Mouse (Mus musculus) neural tube, embryonic 15.5 days (tissue): ENCODE data around the gene Nek7. TPM values are rescaled to one million over a fixed set of nuclear protein-coding genes. Genes with fewer than 3 reads are reported as not detected.

Experiments
- ATAC-seq: fragments of 200-750 bp; cut with Nextera tagmentation; 2 replicates; pipeline ENCODE4 v1.8.0; 2017; ENCODE audit warnings: mild to moderate bottlenecking, moderate TSS enrichment, moderate library complexity; ENCODE audit not compliant: low FRiP score
- H3K27ac ChIP-seq: fragments of 300-500 bp; sonication (generic); replicated peaks from 2 replicates; pipeline ENCODE4 v1.5.1; 2015; ENCODE audit warnings: mild to moderate bottlenecking, inconsistent platforms
- H3K27me3 ChIP-seq: fragments of 300-500 bp; sonication (generic); replicated peaks from 2 replicates; pipeline ENCODE4 v1.6.1; 2015; ENCODE audit warnings: inconsistent platforms
- H3K36me3 ChIP-seq: fragments of 300-500 bp; sonication (generic); 2 replicates; pipeline ENCODE4 v1.6.1; 2015; ENCODE audit warnings: inconsistent platforms
- H3K4me1 ChIP-seq: fragments of 300-500 bp; sonication (generic); 2 replicates; pipeline ENCODE4 v1.6.1; 2015; ENCODE audit warnings: inconsistent platforms
- H3K4me2 ChIP-seq: fragments of 300-500 bp; sonication (generic); 2 replicates; pipeline ENCODE4 v1.6.1; 2015; ENCODE audit warnings: inconsistent platforms, mild to moderate bottlenecking, moderate library complexity
- H3K4me3 ChIP-seq: fragments of 300-500 bp; sonication (generic); replicated peaks from 2 replicates; pipeline ENCODE4 v1.5.1; 2015; ENCODE audit warnings: mild to moderate bottlenecking, inconsistent platforms
- H3K9ac ChIP-seq: fragments of 300-500 bp; sonication (generic); replicated peaks from 2 replicates; pipeline ENCODE4 v1.6.1; 2015; ENCODE audit warnings: mild to moderate bottlenecking, inconsistent platforms
- H3K9me3 ChIP-seq: fragments of 300-500 bp; sonication (generic); replicated peaks from 2 replicates; pipeline ENCODE4 v1.6.1; 2016; ENCODE audit warnings: inconsistent platforms
- WGBS: fragments of 180-500 bp; shearing (Covaris S2); methylation state at CpG from one replicate; pipeline ENCODE4 v1.1.7; 2015; ENCODE audit warnings: mixed read lengths; 5-methylcytosine and 5-hydroxymethylcytosine counted together
- polyA plus RNA-seq: library from polyadenylated mRNA; unstranded; fragments of >200 nt; fragmentation: Nextera tagmentation; extraction: Ambion mirVana; gene quantifications from 2 replicates; pipeline ENCODE4 v1.2.1, GENCODE M21; 2015

Gene Nek7
- polyA plus RNA-seq, 1 experiment from 2014 or later, result 10.8 TPM

DNA sequence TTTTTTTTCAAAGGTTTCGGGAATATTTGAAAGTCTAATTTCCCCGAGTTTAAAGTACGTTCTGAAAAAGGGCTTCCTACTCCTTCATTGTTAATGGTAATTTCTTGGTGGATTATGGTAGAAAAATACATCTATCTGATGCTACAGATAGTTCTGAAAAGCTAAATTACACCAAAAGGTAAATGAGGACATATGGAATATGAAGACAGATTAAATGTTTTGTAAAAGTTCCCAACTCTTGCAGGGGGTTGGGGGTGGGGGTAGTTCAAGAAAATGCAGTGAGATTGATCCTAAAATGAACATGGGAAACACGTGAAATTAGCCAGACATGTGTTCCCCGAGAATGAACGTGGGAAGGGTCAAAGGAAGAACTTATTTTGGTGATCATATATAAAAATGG is 119.2 kb downstream of the Nek7 start:
- Histone ChIP-seq H3K27me3 (no peaks in the 10 kb centered on the region), H3K36me3 (no peaks in the 10 kb centered on the region), H3K9me3 (no peaks in the 10 kb centered on the region), H3K4me3 (no peak overlapping the region), H3K9ac (no peak overlapping the region), H3K27ac (no peak overlapping the region), H3K4me1 (peaks cover 23% of the 10 kb centered on the region), H3K4me2 (peak overlapping the region; percentile 52; the same call in 1 of the 2 replicates)
- ATAC-seq, result no peak
- 40% methylated on average over 6 of the region's 6 CpGs for WGBS

DNA sequence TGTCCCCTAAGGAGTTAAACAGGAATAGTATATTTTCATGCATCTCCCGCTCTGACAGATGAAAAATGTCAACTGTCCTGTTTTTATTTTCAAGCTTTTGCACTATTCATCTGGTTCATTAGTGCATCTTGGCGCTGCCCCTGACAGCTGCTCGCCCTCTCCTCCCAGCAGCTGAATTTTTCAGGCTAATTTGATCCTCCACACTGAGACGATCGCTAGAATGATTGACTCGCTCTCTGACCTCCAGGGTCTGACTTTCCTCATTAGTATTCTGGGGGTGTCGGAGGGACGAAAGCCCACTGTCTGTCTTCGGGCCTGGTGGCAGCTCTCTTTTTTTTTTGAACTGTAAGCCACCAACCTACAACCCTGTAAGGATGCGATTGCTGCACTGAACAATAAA is 119.8 kb downstream of the Nek7 start:
- Histone ChIP-seq H3K4me3 (0 out of 2 replicates have a peak overlapping the region, but pooled peaks have one; percentile 10), H3K27me3 (no peaks in the 10 kb centered on the region), H3K4me2 (peak overlapping the region; percentile 52), H3K36me3 (no peaks in the 10 kb centered on the region), H3K27ac (no peak overlapping the region; the same call in 1 of the 2 replicates), H3K9ac (no peak overlapping the region), H3K4me1 (peaks cover 23% of the 10 kb centered on the region), H3K9me3 (no peaks in the 10 kb centered on the region)
- no peak for ATAC-seq
- WGBS, result 8% methylated on average over 10 of the region's 10 CpGs

DNA sequence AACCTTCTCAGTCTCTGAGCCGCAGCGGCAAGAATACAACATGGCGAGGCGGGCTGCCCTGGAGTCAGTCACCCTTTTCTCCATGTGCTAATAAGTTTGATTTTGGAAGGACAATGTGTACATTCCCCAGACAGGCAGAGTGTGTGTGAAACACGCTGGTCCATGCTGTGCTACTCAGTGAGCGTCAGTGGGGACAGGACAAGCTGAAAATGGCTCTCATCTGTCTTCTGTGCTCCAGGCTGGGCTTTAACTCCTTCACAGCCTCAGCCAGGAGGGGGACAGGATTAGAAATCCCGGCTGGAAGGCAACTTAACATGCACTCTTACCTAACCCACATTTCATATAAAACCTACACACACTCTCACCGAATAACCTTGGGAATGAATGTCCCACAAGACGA is 120.5 kb downstream of the Nek7 start:
- ATAC-seq, result peak; percentile 78
- WGBS, result 14% methylated on average over 9 of the region's 9 CpGs
- no peaks in the 10 kb centered on the region for H3K27me3 ChIP-seq
- peak overlapping the region; percentile 23; the same call in 1 of the 2 replicates for H3K27ac ChIP-seq
- H3K4me1 ChIP-seq, result peaks cover 23% of the 10 kb centered on the region
- H3K9me3 ChIP-seq, result no peaks in the 10 kb centered on the region
- 0 out of 2 replicates have a peak overlapping the region, but pooled peaks have one; percentile 7 for H3K9ac ChIP-seq
- H3K4me2 ChIP-seq, result peak overlapping the region; percentile 52
- H3K36me3 ChIP-seq, result no peaks in the 10 kb centered on the region
- peak overlapping the region; percentile 28 for H3K4me3 ChIP-seq

DNA sequence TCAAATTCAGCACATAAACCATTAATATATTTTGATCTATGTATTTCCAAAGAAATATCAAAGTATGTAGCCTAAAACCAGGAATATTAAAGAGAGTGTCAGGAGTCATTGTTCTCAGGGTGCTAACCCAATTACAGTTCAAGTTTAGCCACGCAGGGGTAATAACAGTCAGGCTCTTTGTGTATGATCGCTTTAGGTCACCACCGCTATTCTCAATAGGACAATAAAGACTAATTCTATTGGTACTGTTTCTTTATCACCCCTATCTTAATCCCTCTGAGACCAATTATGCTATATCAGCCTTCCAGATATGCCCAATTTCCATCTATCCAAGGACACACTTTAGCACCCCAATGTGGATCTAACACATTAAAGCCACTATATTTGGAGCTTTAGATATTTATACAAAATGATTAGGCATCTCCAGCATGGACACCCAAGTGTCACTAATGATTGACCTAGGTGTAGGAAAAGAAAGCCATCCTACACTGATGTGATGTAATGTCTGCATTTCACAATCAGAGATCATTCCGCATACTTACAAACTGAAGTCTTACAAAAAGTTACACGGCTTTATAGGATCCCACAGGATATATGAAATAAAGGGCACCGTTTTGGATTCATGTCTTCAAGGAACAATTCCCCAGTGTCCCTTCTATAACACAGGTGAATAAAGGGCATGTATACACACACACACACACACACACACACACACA is 128.4 kb downstream of the Nek7 start:
- WGBS, result 58% methylated on average over 6 of the region's 6 CpGs

DNA sequence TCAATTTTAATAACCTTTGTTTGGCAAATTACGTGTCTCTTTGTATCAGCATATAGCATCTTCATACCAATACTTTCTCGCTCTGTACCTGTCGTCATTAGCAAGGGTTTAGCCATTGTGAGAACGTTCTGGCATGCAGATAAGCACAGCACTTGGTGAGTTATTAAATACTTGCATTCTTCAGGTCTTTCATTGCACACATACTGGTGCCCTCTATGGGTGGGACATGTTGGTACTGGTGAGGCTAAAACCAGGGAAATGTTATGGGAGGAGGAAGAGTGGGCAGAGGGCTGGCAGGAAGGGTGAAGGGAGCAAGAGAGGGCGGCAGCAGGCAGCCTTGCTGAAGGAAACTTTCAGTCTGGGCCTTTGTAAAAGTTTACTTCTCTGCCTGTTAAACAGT is 132.4 kb downstream of the Nek7 start:
- Histone ChIP-seq H3K4me2 (no peak overlapping the region), H3K4me1 (no peaks in the 10 kb centered on the region), H3K36me3 (no peaks in the 10 kb centered on the region), H3K27me3 (no peaks in the 10 kb centered on the region), H3K9ac (no peak overlapping the region), H3K27ac (no peak overlapping the region), H3K4me3 (no peak overlapping the region), H3K9me3 (no peaks in the 10 kb centered on the region)
- WGBS, result 94% methylated on average over 5 of the region's 5 CpGs
- ATAC-seq, result no peak

More for the DNA sequence above, 128.4 kb downstream of the Nek7 start:
- no peaks in the 10 kb centered on the region for H3K9me3 ChIP-seq
- ATAC-seq, result no peak
- no peaks in the 10 kb centered on the region for H3K27me3 ChIP-seq
- H3K4me2 ChIP-seq, result no peak overlapping the region
- no peaks in the 10 kb centered on the region for H3K36me3 ChIP-seq
- H3K9ac ChIP-seq, result no peak overlapping the region
- H3K4me1 ChIP-seq, result 0 out of 2 replicates have a peak, but pooled peaks cover under 1% of the 10 kb centered on the region
- H3K27ac ChIP-seq, result no peak overlapping the region
- no peak overlapping the region for H3K4me3 ChIP-seq

DNA sequence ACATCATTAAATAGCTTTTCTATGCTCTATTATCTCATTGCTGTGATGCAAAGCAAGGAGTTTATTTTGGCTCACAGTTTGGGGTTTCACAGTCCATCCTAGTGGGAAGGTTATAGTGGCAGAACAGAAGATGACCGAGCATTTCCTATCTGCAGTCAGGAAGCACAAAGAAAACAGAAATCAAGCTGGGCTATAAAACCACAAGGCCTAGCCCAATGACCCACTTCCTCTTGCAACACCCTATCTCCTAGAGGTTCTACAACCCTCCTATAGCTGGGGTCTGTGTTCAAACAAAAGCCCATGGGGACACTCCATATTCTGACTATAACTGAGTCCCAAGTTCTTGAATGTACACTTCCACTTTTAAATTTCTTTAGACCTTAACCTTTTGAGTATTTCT is 139.2 kb downstream of the Nek7 start:
- no peak for ATAC-seq
- 90% methylated on average over 1 of the region's 1 CpGs for WGBS
- Histone ChIP-seq H3K9ac (no peak overlapping the region), H3K4me2 (no peak overlapping the region), H3K36me3 (no peaks in the 10 kb centered on the region), H3K9me3 (no peaks in the 10 kb centered on the region), H3K27me3 (no peaks in the 10 kb centered on the region), H3K27ac (no peak overlapping the region), H3K4me1 (no peaks in the 10 kb centered on the region), H3K4me3 (no peak overlapping the region)

DNA sequence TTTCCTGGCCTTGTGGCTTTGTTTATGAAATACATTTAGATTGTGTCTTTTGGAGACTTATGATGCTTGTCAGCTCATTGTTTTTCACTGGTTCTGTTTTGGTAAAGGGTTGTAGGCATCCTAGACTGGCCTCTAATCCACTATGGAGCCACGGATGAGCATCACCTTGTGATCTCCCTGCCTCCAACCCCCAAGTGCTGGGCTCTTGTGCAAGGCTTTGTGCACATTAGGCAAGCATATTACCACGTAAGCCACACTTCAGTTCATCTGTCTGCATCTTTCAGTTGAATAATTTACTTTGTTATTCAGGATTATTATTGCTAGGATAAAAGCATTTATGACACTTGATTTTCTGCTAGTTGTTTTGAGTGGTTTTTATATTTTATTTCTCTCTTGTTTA is 154.6 kb downstream of the Nek7 start:
- Histone ChIP-seq H3K27me3 (no peaks in the 10 kb centered on the region), H3K9ac (no peak overlapping the region), H3K9me3 (no peaks in the 10 kb centered on the region; the same call in 1 of the 2 replicates), H3K4me2 (no peak overlapping the region), H3K27ac (no peak overlapping the region), H3K36me3 (no peaks in the 10 kb centered on the region), H3K4me3 (no peak overlapping the region), H3K4me1 (no peaks in the 10 kb centered on the region)
- 76% methylated on average over 2 of the region's 2 CpGs for WGBS
- ATAC-seq, result no peak

DNA sequence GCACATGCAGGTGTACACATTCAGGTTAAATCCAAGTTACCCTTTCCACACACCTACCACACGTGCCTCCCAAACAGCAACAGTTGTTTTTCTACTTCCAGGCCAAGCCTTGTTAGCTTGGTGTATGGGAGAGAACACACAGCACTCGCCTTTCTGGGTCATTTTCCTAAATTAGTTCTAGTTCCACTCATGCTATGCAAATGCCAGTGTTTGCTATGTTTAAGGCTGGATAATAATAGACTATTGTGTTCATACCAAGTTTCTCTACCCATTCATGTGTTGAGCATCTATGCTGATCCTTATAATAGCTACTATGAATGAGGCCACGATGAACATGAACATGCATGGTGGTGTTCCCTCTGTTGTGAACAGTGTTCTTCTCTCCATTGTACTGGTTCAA is 158.5 kb downstream of the Nek7 start:
- H3K9ac ChIP-seq, result no peak overlapping the region
- 83% methylated on average over 3 of the region's 3 CpGs for WGBS
- no peaks in the 10 kb centered on the region for H3K36me3 ChIP-seq
- no peak overlapping the region for H3K27ac ChIP-seq
- H3K4me2 ChIP-seq, result no peak overlapping the region
- no peaks in the 10 kb centered on the region for H3K4me1 ChIP-seq
- H3K27me3 ChIP-seq, result no peaks in the 10 kb centered on the region
- ATAC-seq, result no peak
- H3K9me3 ChIP-seq, result no peaks in the 10 kb centered on the region; the same call in 1 of the 2 replicates
- H3K4me3 ChIP-seq, result no peak overlapping the region

DNA sequence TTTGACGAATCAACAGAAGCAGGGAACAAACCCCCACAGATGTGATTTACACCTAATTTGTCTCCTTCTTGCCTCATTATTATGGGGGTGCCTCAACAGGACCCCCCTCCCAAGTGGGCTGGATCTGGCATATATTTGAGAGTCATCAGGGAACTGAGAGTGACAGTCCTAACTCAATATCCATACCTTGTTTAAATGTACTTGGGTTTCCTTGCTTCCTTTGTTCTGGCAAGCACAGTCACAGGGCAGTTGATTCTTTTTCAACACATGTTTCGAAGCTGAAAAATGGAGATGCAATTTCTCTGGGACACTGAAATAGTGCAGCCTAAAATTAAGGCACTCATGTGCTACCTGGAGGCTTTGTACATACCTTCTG is 170.5 kb downstream of the Nek7 start:
- 76% methylated on average over 2 of the region's 2 CpGs for WGBS
- no peak for ATAC-seq
- Histone ChIP-seq H3K4me2 (peak overlapping the region; percentile 40; the same call in 1 of the 2 replicates), H3K4me1 (peaks cover 9% of the 10 kb centered on the region), H3K4me3 (no peak overlapping the region), H3K27me3 (no peaks in the 10 kb centered on the region), H3K36me3 (no peaks in the 10 kb centered on the region), H3K9me3 (no peaks in the 10 kb centered on the region), H3K9ac (no peak overlapping the region), H3K27ac (no peak overlapping the region)

DNA sequence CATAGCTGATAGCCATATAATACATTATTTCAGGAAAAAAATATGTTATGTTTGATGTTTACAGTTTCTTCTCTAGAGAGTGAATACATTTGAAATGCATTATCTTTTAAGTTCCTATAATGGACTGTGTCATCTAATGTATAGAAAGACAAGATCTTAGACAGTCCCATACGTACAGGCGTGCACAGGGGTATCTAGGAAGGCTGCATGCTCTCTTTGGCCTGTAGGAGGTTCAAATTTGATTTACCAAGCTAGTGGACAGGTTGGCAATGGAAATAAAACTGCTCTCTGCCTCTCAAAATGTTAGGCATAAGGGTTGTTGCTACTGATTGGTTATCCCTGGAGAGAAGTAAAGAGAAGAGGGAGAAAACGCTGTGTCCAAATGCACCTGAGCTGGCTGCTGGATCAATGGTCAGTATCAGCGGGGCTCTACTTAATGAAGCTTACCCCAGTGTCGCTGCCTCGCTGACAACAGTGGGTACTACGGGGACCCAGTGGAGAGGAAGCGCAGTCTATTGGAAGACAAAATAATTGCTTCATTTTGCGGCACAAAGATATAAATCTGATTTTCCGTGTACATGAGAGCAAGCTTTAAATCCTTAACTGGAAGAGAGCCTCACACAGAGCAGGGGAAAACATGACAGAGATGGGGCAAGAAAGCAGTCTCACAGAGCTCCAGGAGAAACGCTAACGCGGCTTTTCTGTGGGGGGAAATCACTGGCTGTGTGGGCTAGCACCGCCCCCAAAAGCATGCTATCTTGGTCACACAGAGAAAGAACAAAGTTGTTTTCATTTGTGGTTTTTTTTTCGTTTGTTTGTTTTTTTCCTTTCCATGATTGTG is 171.1 kb downstream of the Nek7 start:
- H3K9ac ChIP-seq, result 0 out of 2 replicates have a peak overlapping the region, but pooled peaks have one; percentile 11
- H3K4me1 ChIP-seq, result peaks cover 9% of the 10 kb centered on the region
- H3K9me3 ChIP-seq, result no peaks in the 10 kb centered on the region
- no peak; the same call in 1 of the 2 replicates for ATAC-seq
- H3K4me3 ChIP-seq, result no peak overlapping the region
- H3K27ac ChIP-seq, result no peak overlapping the region
- WGBS, result 50% methylated on average over 15 of the region's 15 CpGs
- no peaks in the 10 kb centered on the region for H3K27me3 ChIP-seq
- no peaks in the 10 kb centered on the region for H3K36me3 ChIP-seq
- H3K4me2 ChIP-seq, result peak overlapping the region; percentile 40

DNA sequence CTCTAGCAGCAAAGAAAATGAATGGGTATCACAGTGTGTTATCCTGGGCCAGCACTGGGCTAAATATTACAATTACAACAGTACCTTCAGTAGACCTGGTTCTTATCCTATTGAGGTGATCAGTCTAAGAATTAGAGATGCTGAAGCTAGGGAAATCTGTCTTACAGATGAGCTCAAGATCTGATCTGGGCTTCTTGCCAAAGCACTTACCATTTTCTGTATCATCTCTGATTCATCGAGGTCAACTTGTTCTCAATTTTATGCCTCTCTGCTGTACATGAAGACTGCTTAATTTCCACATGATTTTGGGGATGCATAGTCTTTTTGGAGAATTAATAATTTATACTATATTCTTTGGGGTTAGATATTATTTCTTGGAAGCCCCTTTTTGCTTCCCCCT is 173.1 kb downstream of the Nek7 start:
- Histone ChIP-seq H3K4me1 (peaks cover 9% of the 10 kb centered on the region), H3K4me2 (no peak overlapping the region), H3K27ac (no peak overlapping the region), H3K9me3 (no peaks in the 10 kb centered on the region), H3K27me3 (no peaks in the 10 kb centered on the region), H3K36me3 (no peaks in the 10 kb centered on the region), H3K4me3 (no peak overlapping the region), H3K9ac (no peak overlapping the region)
- ATAC-seq, result no peak
- 66% methylated on average over 1 of the region's 1 CpGs for WGBS
